In genomic region chr7:64773465-64773864, GRCm38 (mm10) we compare ENCODE assay signal across 17 mouse cellular contexts.
DNase-seq lines count a peak whose midpoint lies in the region; ATAC-seq and TF ChIP-seq lines count a peak whose summit lies in the region.
"Had no signal": no experiment of that assay in that cellular context is flagged by ENCODE, and none has a peak within 500 bp of the region (broad histone marks: within the 10 kb centered on the region; RNA-seq: fewer than 3 reads in every experiment).

No protein-coding gene starts in this region.

- TF ChIP-seq CTCF in forebrain, postnatal 0 days (IDR thresholded peaks at IDR 0.05; ENCODE audit: low read depth): peak; percentile 42; the same call in 1 of the 2 replicates
- 0 out of 2 replicates have a peak, but pooled peaks have one; percentile 15 for TF ChIP-seq CTCF in stomach, postnatal 0 days (IDR thresholded peaks at IDR 0.05; ENCODE audit: low read depth)

- WGBS in forebrain, postnatal 0 days: 40% methylated on average over 10 of the region's 10 CpGs
- 38% methylated on average over 10 of the region's 10 CpGs for WGBS in forebrain, embryonic 11.5 days
- 48% methylated on average over 10 of the region's 10 CpGs for WGBS in limb, embryonic 11.5 days
- WGBS in limb, embryonic 10.5 days: 56% methylated on average over 10 of the region's 10 CpGs
- 43% methylated on average over 10 of the region's 10 CpGs for WGBS in neural tube, embryonic 15.5 days
- 55% methylated on average over 10 of the region's 10 CpGs for WGBS in stomach, postnatal 0 days

- peak; percentile 23; the same call in 1 of the 2 replicates for ATAC-seq in forebrain, postnatal 0 days
- ATAC-seq in forebrain, embryonic 11.5 days (replicated peaks; ENCODE audit: low FRiP score): no peak
- ATAC-seq in limb, embryonic 11.5 days (ENCODE audit: insufficient number of reproducible peaks, low FRiP score, low TSS enrichment, low read depth): no peak
- no peak for ATAC-seq in neural tube, embryonic 15.5 days (ENCODE audit: low FRiP score)
- ATAC-seq in stomach, postnatal 0 days (ENCODE audit: low FRiP score, low TSS enrichment): no peak

- no peak for TF ChIP-seq EP300 in stomach, postnatal 0 days (optimal IDR thresholded peaks at IDR 0.05)

- no peaks in the 10 kb centered on the region for H3K27me3 ChIP-seq in forebrain, postnatal 0 days (ENCODE audit: insufficient read depth, low read length)
- no peaks in the 10 kb centered on the region for H3K27me3 ChIP-seq in forebrain, embryonic 11.5 days (ENCODE audit: control insufficient read depth, insufficient read depth, low read length)
- H3K27me3 ChIP-seq in limb, embryonic 11.5 days (ENCODE audit: control insufficient read depth, insufficient read depth, low read length): no peaks in the 10 kb centered on the region
- H3K27me3 ChIP-seq in limb, embryonic 10.5 days (ENCODE audit: low read depth, poor library complexity, severe bottlenecking): no peaks in the 10 kb centered on the region
- no peaks in the 10 kb centered on the region for H3K27me3 ChIP-seq in neural tube, embryonic 15.5 days (replicated peaks)
- no peaks in the 10 kb centered on the region for H3K27me3 ChIP-seq in stomach, postnatal 0 days (ENCODE audit: control insufficient read depth, insufficient read depth, low read length)
- H3K27me3 ChIP-seq: hindbrain, embryonic 13.5 days; lung, embryonic 15.5 days; neural tube, embryonic 12.5 days had no signal

- H3K27ac ChIP-seq in forebrain, postnatal 0 days (ENCODE audit: low read depth, low read length): no peak overlapping the region
- no peak overlapping the region for H3K27ac ChIP-seq in forebrain, embryonic 11.5 days (ENCODE audit: low read depth, low read length)
- no peak overlapping the region for H3K27ac ChIP-seq in limb, embryonic 11.5 days (replicated peaks; ENCODE audit: low read depth, low read length)
- no peak overlapping the region for H3K27ac ChIP-seq in limb, embryonic 10.5 days
- H3K27ac ChIP-seq in neural tube, embryonic 15.5 days (replicated peaks): no peak overlapping the region
- no peak overlapping the region for H3K27ac ChIP-seq in stomach, postnatal 0 days (replicated peaks)
- H3K27ac ChIP-seq: hindbrain, embryonic 13.5 days; lung, embryonic 15.5 days; neural tube, embryonic 12.5 days had no signal

- no peaks in the 10 kb centered on the region for H3K9me3 ChIP-seq in forebrain, postnatal 0 days (ENCODE audit: low read length)
- no peaks in the 10 kb centered on the region for H3K9me3 ChIP-seq in forebrain, embryonic 11.5 days (ENCODE audit: control insufficient read depth, low read length)
- no peaks in the 10 kb centered on the region for H3K9me3 ChIP-seq in limb, embryonic 11.5 days (ENCODE audit: control insufficient read depth, low read length)
- H3K9me3 ChIP-seq in limb, embryonic 10.5 days (replicated peaks): no peaks in the 10 kb centered on the region
- H3K9me3 ChIP-seq in neural tube, embryonic 15.5 days (replicated peaks): no peaks in the 10 kb centered on the region
- no peaks in the 10 kb centered on the region for H3K9me3 ChIP-seq in stomach, postnatal 0 days (ENCODE audit: control insufficient read depth, low read length)
- H3K9me3 ChIP-seq: hindbrain, embryonic 13.5 days; lung, embryonic 15.5 days; neural tube, embryonic 12.5 days had no signal

- H3K36me3 ChIP-seq in forebrain, postnatal 0 days (ENCODE audit: insufficient read depth): no peaks in the 10 kb centered on the region
- no peaks in the 10 kb centered on the region for H3K36me3 ChIP-seq in forebrain, embryonic 11.5 days (ENCODE audit: control insufficient read depth, insufficient read depth, low read length)
- no peaks in the 10 kb centered on the region for H3K36me3 ChIP-seq in limb, embryonic 11.5 days (ENCODE audit: control insufficient read depth, insufficient read depth, low read length)
- no peaks in the 10 kb centered on the region for H3K36me3 ChIP-seq in limb, embryonic 10.5 days
- H3K36me3 ChIP-seq in neural tube, embryonic 15.5 days: no peaks in the 10 kb centered on the region; the same call in 1 of the 2 replicates
- no peaks in the 10 kb centered on the region for H3K36me3 ChIP-seq in stomach, postnatal 0 days (ENCODE audit: control insufficient read depth, insufficient read depth, low read length)
- H3K36me3 ChIP-seq: hindbrain, embryonic 13.5 days; lung, embryonic 15.5 days; neural tube, embryonic 12.5 days had no signal

- H3K4me3 ChIP-seq in forebrain, postnatal 0 days (ENCODE audit: low read depth, low read length): no peak overlapping the region
- H3K4me3 ChIP-seq in forebrain, embryonic 11.5 days (ENCODE audit: low read depth, low read length): no peak overlapping the region
- H3K4me3 ChIP-seq in limb, embryonic 11.5 days (ENCODE audit: low read depth, low read length): no peak overlapping the region
- no peak overlapping the region for H3K4me3 ChIP-seq in limb, embryonic 10.5 days
- H3K4me3 ChIP-seq in neural tube, embryonic 15.5 days (replicated peaks): no peak overlapping the region
- no peak overlapping the region for H3K4me3 ChIP-seq in stomach, postnatal 0 days (ENCODE audit: low read depth, low read length)
- H3K4me3 ChIP-seq: hindbrain, embryonic 13.5 days; lung, embryonic 15.5 days; neural tube, embryonic 12.5 days had no signal

- H3K4me2 ChIP-seq in forebrain, postnatal 0 days (ENCODE audit: low read depth): no peak overlapping the region
- H3K4me2 ChIP-seq in forebrain, embryonic 11.5 days (ENCODE audit: low read depth, low read length, severe bottlenecking): no peak overlapping the region
- no peak overlapping the region for H3K4me2 ChIP-seq in limb, embryonic 11.5 days (ENCODE audit: low read depth, severe bottlenecking)
- no peak overlapping the region for H3K4me2 ChIP-seq in neural tube, embryonic 15.5 days
- no peak overlapping the region for H3K4me2 ChIP-seq in stomach, postnatal 0 days (replicated peaks; ENCODE audit: low read depth)
- H3K4me2 ChIP-seq: hindbrain, embryonic 13.5 days; lung, embryonic 15.5 days; neural tube, embryonic 12.5 days had no signal

- DNase-seq in forebrain, postnatal 0 days: no peak
- DNase-seq in forebrain, embryonic 11.5 days (ENCODE audit: low spot score): no peak
- DNase-seq in limb, embryonic 11.5 days (ENCODE audit: low spot score): peak; percentile 27
- no peak for DNase-seq in limb, embryonic 10.5 days (ENCODE audit: low spot score)
- DNase-seq in neural tube, embryonic 10.5 days (ENCODE audit: extremely low spot score, low spot score): peak; percentile 27
- DNase-seq in stomach, postnatal 0 days (ENCODE audit: low spot score): no peak
- no peak for DNase-seq in layer of hippocampus, postnatal 36 days
- DNase-seq: adrenal gland, postnatal 14 days; cerebellum, adult 9-10 months; kidney, adult 2 months; kidney, postnatal 4 days; right cerebral cortex, postnatal 4 days; thymus, adult 2 months had no signal

- no peak overlapping the region for H3K9ac ChIP-seq in forebrain, postnatal 0 days
- no peak overlapping the region for H3K9ac ChIP-seq in forebrain, embryonic 11.5 days (ENCODE audit: low read length)
- no peak overlapping the region for H3K9ac ChIP-seq in limb, embryonic 11.5 days (ENCODE audit: low read length)
- H3K9ac ChIP-seq in neural tube, embryonic 15.5 days (replicated peaks): no peak overlapping the region
- no peak overlapping the region for H3K9ac ChIP-seq in stomach, postnatal 0 days (ENCODE audit: low read length)
- H3K9ac ChIP-seq: hindbrain, embryonic 13.5 days; lung, embryonic 15.5 days; neural tube, embryonic 12.5 days had no signal

- H3K4me1 ChIP-seq in forebrain, postnatal 0 days (ENCODE audit: insufficient read depth): no peaks in the 10 kb centered on the region
- no peaks in the 10 kb centered on the region for H3K4me1 ChIP-seq in forebrain, embryonic 11.5 days (replicated peaks; ENCODE audit: control insufficient read depth, insufficient read depth, low read length)
- H3K4me1 ChIP-seq in limb, embryonic 11.5 days (ENCODE audit: control insufficient read depth, insufficient read depth, low read length): 0 out of 2 replicates have a peak, but pooled peaks cover 3% of the 10 kb centered on the region
- H3K4me1 ChIP-seq in limb, embryonic 10.5 days: peaks cover 15% of the 10 kb centered on the region
- H3K4me1 ChIP-seq in neural tube, embryonic 15.5 days: peaks cover 16% of the 10 kb centered on the region; the same call in 1 of the 2 replicates
- no peaks in the 10 kb centered on the region for H3K4me1 ChIP-seq in stomach, postnatal 0 days (replicated peaks; ENCODE audit: control insufficient read depth, insufficient read depth)
- H3K4me1 ChIP-seq: lung, embryonic 15.5 days had no signal

Comparison
In these comparisons a context has a peak if more than half of its experiments do, and no peak if none do; other contexts are left out.
1. DNase-seq: peak in limb, embryonic 11.5 days (single experiment) and neural tube, embryonic 10.5 days (single experiment); none in forebrain, postnatal 0 days (single experiment), forebrain, embryonic 11.5 days (single experiment), limb, embryonic 10.5 days (single experiment), stomach, postnatal 0 days (single experiment) and layer of hippocampus, postnatal 36 days (0 of 2).